Mouse (Mus musculus) cortical plate, adult 2 months (tissue): ENCODE results near the gene Ppp1r12b.

Experiments
- CTCF ChIP-seq: fragments of 200-500 bp; IDR thresholded peaks from 2 replicates; pipeline ENCODE4 v1.5.1; 2011; ENCODE audit warnings: mild to moderate bottlenecking, control low read depth, low read length; ENCODE audit not compliant: insufficient read depth; ENCODE audit errors: extremely low read depth
- POLR2A ChIP-seq: fragments of 200-500 bp; IDR thresholded peaks from 2 replicates; pipeline ENCODE4 v1.6.1; 2011; ENCODE audit warnings: mild to moderate bottlenecking, low read length, control low read depth; ENCODE audit not compliant: insufficient read depth; ENCODE audit errors: extremely low read depth

- no peak for TF ChIP-seq CTCF
- TF ChIP-seq POLR2A = no peak
Observed at GRCm38 (mm10) chr1:134846295-134846988, 109.3 kb downstream of the Ppp1r12b start.
